Comparison of ENCODE assay signal across 8 mouse cellular contexts in the genomic region with DNA sequence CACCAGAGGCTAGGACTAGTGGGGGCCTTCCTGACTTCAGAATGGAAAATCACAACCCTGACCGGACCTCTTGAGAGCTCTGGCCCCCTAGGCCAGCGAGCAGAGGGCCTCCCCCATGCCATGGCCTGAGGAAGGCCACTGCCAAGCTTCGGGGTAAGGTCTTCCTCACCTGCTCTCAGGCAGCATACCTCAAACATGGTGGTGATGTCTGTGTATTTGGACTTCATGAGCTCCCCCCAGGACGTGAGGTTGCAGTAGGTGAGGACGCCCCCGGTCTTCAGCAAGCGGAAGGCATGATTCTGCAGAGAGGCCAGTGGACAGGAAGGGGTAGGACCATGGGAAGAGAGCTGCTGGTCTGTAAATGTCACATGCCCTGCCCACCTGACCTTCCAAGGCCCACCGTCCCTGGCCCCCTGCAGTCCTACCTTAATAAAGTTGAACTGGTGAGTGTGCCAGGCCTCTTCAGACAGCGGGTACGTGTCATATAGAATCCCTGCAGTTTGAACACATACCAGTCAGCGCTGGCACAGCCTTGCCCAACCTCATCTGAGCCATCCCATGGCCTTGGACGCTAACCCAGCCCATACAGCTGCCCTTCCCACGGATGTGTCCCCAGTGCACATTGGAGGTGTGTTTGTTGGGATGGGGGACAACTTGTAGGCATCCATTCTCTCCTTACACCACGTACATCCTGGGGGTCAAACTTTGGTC. TPM values are rescaled to one million over a fixed set of nuclear protein-coding genes. Genes with fewer than 3 reads are reported as not detected.
DNase-seq lines count a peak whose midpoint lies in the region; ATAC-seq and TF ChIP-seq lines count a peak whose summit lies in the region.
"Had no signal": no experiment of that assay in that cellular context is flagged by ENCODE, and none has a peak within 500 bp of the region (broad histone marks: within the 10 kb centered on the region; RNA-seq: fewer than 3 reads in every experiment).

No protein-coding gene starts in this region.

- H3K4me1 ChIP-seq in heart, embryonic 15.5 days (replicated peaks), result peaks cover 48% of the 10 kb centered on the region
- peaks cover 13% of the 10 kb centered on the region for H3K4me1 ChIP-seq in limb, embryonic 14.5 days (ENCODE audit: control insufficient read depth, insufficient read depth, low read length)

- no peaks in the 10 kb centered on the region for H3K9me3 ChIP-seq in heart, embryonic 15.5 days (replicated peaks)
- H3K9me3 ChIP-seq in limb, embryonic 14.5 days (ENCODE audit: control insufficient read depth, low read length), result no peaks in the 10 kb centered on the region
- H3K9me3 ChIP-seq: megakaryocyte, embryonic 14.5 days had no signal

- 89% methylated on average over 14 of the region's 14 CpGs for WGBS in heart, embryonic 15.5 days
- WGBS in limb, embryonic 14.5 days, result 91% methylated on average over 14 of the region's 14 CpGs

- no peak for DNase-seq in heart, postnatal 36 days
- DNase-seq in adrenal gland, adult 2 months, result peak; percentile 84
- peak; percentile 59 for DNase-seq in adrenal gland, postnatal 25 days
- no peak for DNase-seq in limb, embryonic 14.5 days (ENCODE audit: low spot score)
- DNase-seq in spleen, adult 18-20 months, result no peak
- DNase-seq in adipocyte (ENCODE audit: low spot score), result no peak

- H3K36me3 ChIP-seq in heart, embryonic 15.5 days, result peaks cover 51% of the 10 kb centered on the region
- H3K36me3 ChIP-seq in limb, embryonic 14.5 days (ENCODE audit: control insufficient read depth, insufficient read depth, low read length), result peaks cover 49% of the 10 kb centered on the region

- H3K27ac ChIP-seq in heart, embryonic 15.5 days, result peak overlapping the region; percentile 99
- H3K27ac ChIP-seq in limb, embryonic 14.5 days (replicated peaks; ENCODE audit: low read depth, low read length), result no peak overlapping the region

- peak overlapping the region; percentile 99; the same call in 1 of the 2 replicates for H3K4me2 ChIP-seq in heart, embryonic 15.5 days
- H3K4me2 ChIP-seq in limb, embryonic 14.5 days (replicated peaks; ENCODE audit: low read depth, low read length, severe bottlenecking), result peak overlapping the region; percentile 90; the same call in 1 of the 2 replicates

- no peak for ATAC-seq in heart, embryonic 15.5 days (replicated peaks; ENCODE audit: insufficient number of reproducible peaks, insufficient read depth, low FRiP score, low read depth)
- ATAC-seq in limb, embryonic 14.5 days (ENCODE audit: low FRiP score, low read depth), result no peak

- no peak for TF ChIP-seq POLR2A in limb, embryonic 14.5 days (IDR thresholded peaks at IDR 0.05; ENCODE audit: borderline replicate concordance, extremely low read depth, insufficient read depth, insufficient read length)

- no peaks in the 10 kb centered on the region for H3K27me3 ChIP-seq in heart, embryonic 15.5 days
- no peaks in the 10 kb centered on the region for H3K27me3 ChIP-seq in limb, embryonic 14.5 days (ENCODE audit: control insufficient read depth, insufficient read depth, low read length)
- H3K27me3 ChIP-seq: megakaryocyte, embryonic 14.5 days had no signal

- peak overlapping the region; percentile 72; the same call in 1 of the 2 replicates for H3K4me3 ChIP-seq in heart, embryonic 15.5 days
- H3K4me3 ChIP-seq in limb, embryonic 14.5 days (replicated peaks; ENCODE audit: low read length), result peak overlapping the region; percentile 53; the same call in 1 of the 2 replicates

- no peak overlapping the region; the same call in 1 of the 2 replicates for H3K9ac ChIP-seq in heart, embryonic 15.5 days
- H3K9ac ChIP-seq in limb, embryonic 14.5 days (ENCODE audit: low read depth, low read length, severe bottlenecking), result no peak overlapping the region

- intact Hi-C loops in heart, postnatal 36 days (cut with DNase I), result no loop called here

RNA-seq across cellular contexts. Expression of a gene that starts 1.9 kb away (rescaled TPM):
- polyA plus RNA-seq in heart, embryonic 15.5 days (2015; fragmentation: Nextera tagmentation; extraction: Ambion mirVana), result 47.7 and 52.9 TPM in 2 replicates
- 10 to 100 TPM in 1 of 2 experiments, 1 to 10 TPM in 1; 8.9 to 12.0 TPM for total RNA-seq in heart, postnatal 36 days (2021)
- 100 to 1,000 TPM; 246 to 281 TPM for total RNA-seq in adrenal gland, adult 2 months (2021)
- polyA plus RNA-seq in adrenal gland, adult 2 months (2012; rRNA removed), result 820 and 833 TPM in 2 replicates
- total RNA-seq in adrenal gland, postnatal 25 days (2021), result 326 and 398 TPM in 2 replicates
- 74.1 and 80.5 TPM in 2 replicates for polyA plus RNA-seq in limb, embryonic 14.5 days (2012; rRNA removed)
- polyA plus RNA-seq in limb, embryonic 14.5 days (2014; fragmentation: Nextera tagmentation; extraction: Ambion mirVana), result 75.7 and 90.8 TPM in 2 replicates

RNA-seq across cellular contexts. Expression of a gene that starts 2.4 kb away (rescaled TPM):
- 31.5 and 40.0 TPM in 2 replicates for polyA plus RNA-seq in heart, embryonic 15.5 days (2015; fragmentation: Nextera tagmentation; extraction: Ambion mirVana)
- 10 to 100 TPM; 57.7 to 58.5 TPM for total RNA-seq in heart, postnatal 36 days (2021)
- total RNA-seq in adrenal gland, adult 2 months (2021), result 100 to 1,000 TPM in 1 of 2 experiments, 10 to 100 TPM in 1; 72.1 to 101 TPM
- 102 and 119 TPM in 2 replicates for polyA plus RNA-seq in adrenal gland, adult 2 months (2012; rRNA removed)
- 111 and 117 TPM in 2 replicates for total RNA-seq in adrenal gland, postnatal 25 days (2021)
- 243 and 272 TPM in 2 replicates for polyA plus RNA-seq in limb, embryonic 14.5 days (2012; rRNA removed)
- polyA plus RNA-seq in limb, embryonic 14.5 days (2014; fragmentation: Nextera tagmentation; extraction: Ambion mirVana), result 46.1 and 50.7 TPM in 2 replicates

RNA-seq across cellular contexts. Expression of a gene that starts 10.0 kb away (rescaled TPM):
- 553 and 586 TPM in 2 replicates for polyA plus RNA-seq in heart, embryonic 15.5 days (2015; fragmentation: Nextera tagmentation; extraction: Ambion mirVana)
- 100 to 1,000 TPM; 962 to 997 TPM for total RNA-seq in heart, postnatal 36 days (2021)
- total RNA-seq in adrenal gland, adult 2 months (2021), result 100 to 1,000 TPM; 295 to 337 TPM
- 1,122 and 1,204 TPM in 2 replicates for polyA plus RNA-seq in adrenal gland, adult 2 months (2012; rRNA removed)
- total RNA-seq in adrenal gland, postnatal 25 days (2021), result 238 and 243 TPM in 2 replicates
- 338 and 449 TPM in 2 replicates for polyA plus RNA-seq in limb, embryonic 14.5 days (2012; rRNA removed)
- polyA plus RNA-seq in limb, embryonic 14.5 days (2014; fragmentation: Nextera tagmentation; extraction: Ambion mirVana), result 349 and 366 TPM in 2 replicates

RNA-seq across cellular contexts. Expression of a gene that starts 32.7 kb away (rescaled TPM):
- 32.7 and 40.5 TPM in 2 replicates for polyA plus RNA-seq in heart, embryonic 15.5 days (2015; fragmentation: Nextera tagmentation; extraction: Ambion mirVana)
- total RNA-seq in heart, postnatal 36 days (2021), result 10 to 100 TPM; 13.1 to 15.3 TPM
- total RNA-seq in adrenal gland, adult 2 months (2021), result 10 to 100 TPM; 13.5 to 24.4 TPM
- polyA plus RNA-seq in adrenal gland, adult 2 months (2012; rRNA removed), result 23.0 and 24.6 TPM in 2 replicates
- total RNA-seq in adrenal gland, postnatal 25 days (2021), result 23.4 and 37.9 TPM in 2 replicates
- 91.5 and 93.4 TPM in 2 replicates for polyA plus RNA-seq in limb, embryonic 14.5 days (2012; rRNA removed)
- 50.1 and 57.3 TPM in 2 replicates for polyA plus RNA-seq in limb, embryonic 14.5 days (2014; fragmentation: Nextera tagmentation; extraction: Ambion mirVana)

RNA-seq across cellular contexts. Expression of a gene that starts 33.3 kb away (rescaled TPM):
- 525 and 544 TPM in 2 replicates for polyA plus RNA-seq in heart, embryonic 15.5 days (2015; fragmentation: Nextera tagmentation; extraction: Ambion mirVana)
- 100 to 1,000 TPM; 748 to 777 TPM for total RNA-seq in heart, postnatal 36 days (2021)
- 1,000 to 10,000 TPM; 1,320 to 1,332 TPM for total RNA-seq in adrenal gland, adult 2 months (2021)
- polyA plus RNA-seq in adrenal gland, adult 2 months (2012; rRNA removed), result 1,020 and 1,031 TPM in 2 replicates
- total RNA-seq in adrenal gland, postnatal 25 days (2021), result 1,145 and 1,195 TPM in 2 replicates
- 3,060 and 3,829 TPM in 2 replicates for polyA plus RNA-seq in limb, embryonic 14.5 days (2012; rRNA removed)
- 1,091 and 1,173 TPM in 2 replicates for polyA plus RNA-seq in limb, embryonic 14.5 days (2014; fragmentation: Nextera tagmentation; extraction: Ambion mirVana)

Comparison
In these comparisons a context has a peak if more than half of its experiments do, and no peak if none do; other contexts are left out.
1. DNase-seq: peak in adrenal gland, adult 2 months (single experiment) and adrenal gland, postnatal 25 days (single experiment); none in heart, postnatal 36 days (0 of 2), limb, embryonic 14.5 days (single experiment), spleen, adult 18-20 months (0 of 2) and adipocyte (single experiment).
2. RNA of a gene that starts 1.9 kb away (total RNA-seq): 326 to 398 TPM in adrenal gland, postnatal 25 days and 246 to 281 TPM in adrenal gland, adult 2 months; 8.9 to 12.0 TPM in heart, postnatal 36 days; every median in the first group is over 10 times any median in the second.